Mouse (Mus musculus) urinary bladder, adult 18-20 months (tissue): Measurements from ENCODE around the gene Timm8a2.

ENCODE experiments used
- DNase-seq, 2 experiments: peaks; one replicate each; pipeline ENCODE4 v3.0.0; 2022; ENCODE audit warnings: low spot score in 2 of 2, mixed read lengths in 2 of 2

Gene Timm8a2

DNA sequence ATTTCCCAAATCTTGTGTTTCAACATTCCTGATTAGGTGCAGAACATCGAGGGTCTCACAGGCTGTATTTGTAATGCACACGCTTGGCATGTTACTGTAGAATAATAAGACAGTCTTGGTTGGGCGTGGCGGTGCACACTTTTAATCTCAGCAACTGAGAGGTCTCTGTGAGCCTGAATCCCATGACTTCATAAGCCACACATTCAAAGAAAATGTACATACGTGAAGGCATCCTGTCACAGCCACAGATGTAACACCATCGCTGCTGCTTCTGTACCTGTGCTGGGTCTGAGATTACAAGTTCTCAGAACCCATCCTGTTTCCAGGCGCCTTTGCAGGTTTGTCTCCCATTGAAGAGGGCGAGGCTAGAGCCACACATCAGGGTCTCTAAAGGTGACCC is 22.7 kb upstream of the Timm8a2 start:
- DNase-seq: no peak

- DNase-seq: no peak
Observed at GRCm38 (mm10) chr14:122012193-122012592, 22.3 kb upstream of the Timm8a2 start.

DNA sequence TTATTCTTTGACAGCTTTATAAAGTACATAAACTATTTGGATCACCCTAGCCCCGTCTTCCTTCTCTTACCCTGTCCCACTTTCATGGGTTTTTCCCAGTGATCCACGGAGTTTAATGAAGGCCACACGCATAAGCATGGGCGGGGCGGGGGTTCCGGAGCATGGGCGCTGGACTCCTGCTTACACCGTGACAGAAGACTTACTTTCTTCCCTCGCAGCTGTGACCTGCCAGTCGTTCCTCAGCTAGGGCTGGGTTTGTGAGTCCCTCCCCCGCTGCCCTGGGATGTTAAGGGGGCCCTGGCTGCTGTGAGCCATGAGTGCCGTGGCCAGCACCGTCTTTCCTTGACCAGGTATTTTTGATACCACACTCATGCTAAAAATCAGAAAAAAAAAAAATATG is 21.7 kb upstream of the Timm8a2 start:
- DNase-seq: no peak

DNA sequence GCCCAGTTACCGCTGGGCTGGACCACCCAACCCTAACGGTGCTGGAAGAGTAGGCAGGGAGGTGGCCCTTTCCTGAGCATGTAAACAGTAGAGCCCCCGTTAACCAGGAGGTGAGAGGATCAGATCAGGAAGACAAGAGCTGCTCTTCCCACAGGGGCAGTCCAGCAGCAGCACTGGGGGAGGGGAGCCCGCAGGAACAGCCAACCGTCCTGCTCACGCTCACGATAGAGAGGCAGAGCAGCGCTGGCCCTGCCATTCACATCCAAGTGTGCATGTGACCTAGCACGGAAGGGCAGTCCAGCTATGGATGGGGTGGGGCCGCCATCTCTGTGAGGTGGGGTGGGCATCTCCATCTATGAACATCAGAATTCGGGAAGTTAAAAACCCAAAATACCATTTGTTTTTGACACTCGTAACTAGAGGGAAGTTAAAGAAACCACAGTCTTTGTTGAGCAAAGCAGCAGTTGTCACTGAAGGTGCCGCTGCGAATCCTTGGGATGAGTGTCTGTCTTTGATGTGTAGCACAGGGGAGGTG is 21.0 kb upstream of the Timm8a2 start:
- DNase-seq: peak in 1 of 2 experiments; percentile 3

- DNase-seq: no peak
Observed at GRCm38 (mm10) chr14:122017958-122018357, 16.5 kb upstream of the Timm8a2 start.

- no peak for DNase-seq
Observed at GRCm38 (mm10) chr14:122019389-122019788, 15.1 kb upstream of the Timm8a2 start.

DNA sequence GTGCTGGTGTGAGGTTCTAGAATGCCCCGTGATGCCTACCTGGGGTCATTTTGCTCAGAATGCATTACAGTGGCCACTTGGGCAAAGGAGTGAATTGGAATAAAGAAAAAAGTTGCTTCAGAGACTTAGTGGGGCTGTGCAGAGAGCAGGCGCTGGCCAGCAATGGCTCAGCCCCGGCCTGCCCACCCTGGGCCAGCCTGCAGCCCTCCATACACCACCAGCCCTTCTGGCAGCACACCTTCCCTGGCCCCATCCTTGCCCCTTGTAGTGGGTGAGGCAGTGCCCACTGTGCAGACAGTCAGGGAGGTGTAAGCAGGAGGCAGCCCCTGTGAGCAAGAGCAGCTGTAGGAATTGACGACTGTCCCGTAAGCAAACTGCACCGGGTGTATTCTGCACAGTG is 13.9 kb upstream of the Timm8a2 start:
- no peak for DNase-seq

- DNase-seq: no peak
Observed at GRCm38 (mm10) chr14:122023054-122023453, 11.4 kb upstream of the Timm8a2 start.

DNA sequence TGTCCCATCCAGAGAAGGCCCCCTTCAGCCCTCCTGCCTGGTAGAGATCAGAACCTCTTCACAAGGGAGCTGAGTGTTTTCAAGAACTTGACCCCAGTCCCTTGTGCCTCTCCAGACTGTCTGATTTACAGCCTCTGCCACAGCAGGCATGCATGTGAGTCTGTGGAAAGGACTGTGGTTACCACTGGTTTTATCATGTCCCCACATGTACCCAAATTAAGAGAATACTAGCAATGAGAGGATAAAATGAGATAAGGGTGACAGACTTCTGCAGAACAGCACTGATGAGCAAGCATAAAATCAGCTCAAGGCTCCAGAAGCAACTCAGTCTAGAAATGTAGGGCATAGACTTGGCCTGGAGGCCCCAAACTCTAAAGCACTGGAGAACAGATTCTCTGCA is 10.5 kb upstream of the Timm8a2 start:
- no peak for DNase-seq

GRCm38 (mm10) chr14:122028926-122029745 is 5.3 kb upstream of the Timm8a2 start:
- no peak for DNase-seq

DNA sequence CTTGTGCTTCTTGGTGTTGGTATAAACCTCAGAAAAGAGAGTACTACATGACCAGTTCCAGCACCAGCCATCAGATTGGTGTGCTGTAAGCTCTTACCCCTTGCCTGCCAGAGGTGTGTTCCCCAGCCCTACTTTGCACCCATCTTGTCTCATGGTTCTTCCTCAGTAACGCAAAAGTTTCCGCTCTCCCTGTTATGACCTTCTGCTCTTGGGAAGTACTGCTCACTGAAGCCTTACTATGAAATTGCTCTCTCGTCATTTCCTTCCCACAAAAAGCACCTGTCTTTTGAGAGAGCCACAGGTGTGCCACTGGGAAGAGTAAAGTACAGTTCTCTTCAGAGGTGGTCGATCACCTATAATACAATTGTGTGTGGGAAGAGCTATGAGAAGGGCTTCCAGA is 4.6 kb upstream of the Timm8a2 start:
- no peak for DNase-seq

- no peak for DNase-seq
Observed at GRCm38 (mm10) chr14:122032045-122032444, 2.4 kb upstream of the Timm8a2 start.

DNA sequence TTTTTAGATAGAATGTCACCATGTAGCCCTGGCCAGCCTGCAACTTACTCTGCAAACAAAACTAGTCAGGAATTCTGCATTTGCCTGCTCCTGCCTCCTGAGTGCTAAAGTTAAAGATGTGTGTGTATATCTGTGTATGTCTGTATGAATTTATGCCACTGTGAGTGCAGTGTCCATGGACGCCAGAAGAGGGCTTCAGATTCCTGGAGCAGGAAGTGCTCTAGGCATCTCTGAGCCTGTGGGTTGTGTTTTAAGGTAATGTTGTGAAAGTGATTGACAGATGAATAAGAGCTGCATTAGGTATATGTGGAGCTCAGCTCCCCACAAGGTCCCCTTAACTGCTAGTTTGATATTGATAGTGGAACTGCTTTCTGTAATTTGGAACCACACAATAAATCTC is 707 bp downstream of the Timm8a2 start:
- no peak for DNase-seq

- no peak for DNase-seq
Observed at GRCm38 (mm10) chr14:122035860-122036259, 1.4 kb downstream of the Timm8a2 start.

GRCm38 (mm10) chr14:122038874-122039647 is 4.6 kb downstream of the Timm8a2 start:
- DNase-seq: no peak

DNA sequence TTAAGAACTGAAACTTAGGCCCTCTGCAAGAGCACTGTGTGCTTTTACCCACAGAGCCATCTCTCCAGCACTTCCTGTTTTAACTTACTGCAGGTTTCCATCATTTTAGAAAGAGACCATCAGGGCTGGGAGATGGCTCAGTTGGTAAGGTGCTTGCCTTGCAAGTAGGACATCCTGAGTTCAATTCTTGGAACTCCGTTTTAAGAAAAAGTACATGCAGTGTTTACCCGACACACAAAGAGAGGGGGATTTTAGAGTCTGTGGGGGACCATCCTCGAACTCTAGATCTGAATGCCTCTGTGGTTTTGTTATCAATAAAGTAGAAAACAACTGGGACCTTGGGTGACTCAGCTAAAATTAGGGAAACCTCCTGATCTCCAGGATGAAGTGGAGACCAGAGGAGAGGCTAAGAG is 6.9 kb downstream of the Timm8a2 start:
- no peak for DNase-seq

DNA sequence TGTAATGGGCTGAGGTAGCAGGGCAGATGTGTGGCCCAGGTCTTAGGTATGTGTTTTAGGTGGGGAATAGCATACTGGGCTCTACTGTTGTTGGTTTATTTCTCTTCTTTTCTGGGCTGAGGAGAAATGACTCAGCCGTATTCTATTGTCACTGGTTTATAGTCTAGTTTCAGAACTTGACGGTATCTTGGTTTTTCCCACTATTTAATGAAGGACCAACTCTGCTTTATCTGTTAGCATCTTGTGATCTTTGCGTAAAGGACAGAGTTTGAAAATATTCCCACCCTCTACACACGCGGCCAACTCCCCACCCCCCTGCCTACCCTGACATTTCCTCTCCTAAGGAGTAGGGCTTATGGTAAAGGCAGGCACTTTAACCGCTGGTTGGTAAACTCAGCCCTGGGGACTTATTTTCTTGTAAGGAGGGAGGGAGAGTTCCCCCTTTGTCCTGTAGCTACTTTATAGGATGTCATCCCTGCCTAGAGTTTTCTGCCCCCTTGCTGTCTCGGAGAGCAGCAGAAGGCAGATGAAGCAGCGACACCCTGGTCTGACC is 7.7 kb downstream of the Timm8a2 start:
- DNase-seq: no peak

- DNase-seq: no peak
Observed at GRCm38 (mm10) chr14:122047784-122048183, 13.3 kb downstream of the Timm8a2 start.

DNA sequence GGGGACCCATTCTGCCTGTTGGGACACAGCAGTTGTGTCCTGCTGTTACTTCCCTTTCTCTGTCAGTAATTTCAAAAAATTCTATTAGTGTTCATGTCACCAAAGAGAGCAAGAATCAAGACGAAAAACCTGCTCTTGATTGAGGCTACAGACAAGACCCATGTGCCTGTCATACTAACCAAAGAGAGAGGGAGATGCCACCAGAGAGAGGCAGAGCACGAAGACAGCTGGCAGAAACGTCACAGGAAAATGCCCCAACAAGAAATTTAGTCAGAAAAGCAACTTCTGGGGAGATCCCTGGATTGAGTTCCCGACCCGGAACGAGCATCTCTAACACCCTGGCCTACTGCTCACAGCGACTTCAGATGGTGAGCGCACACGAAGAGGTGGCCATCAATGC is 14.3 kb downstream of the Timm8a2 start:
- DNase-seq: no peak

DNA sequence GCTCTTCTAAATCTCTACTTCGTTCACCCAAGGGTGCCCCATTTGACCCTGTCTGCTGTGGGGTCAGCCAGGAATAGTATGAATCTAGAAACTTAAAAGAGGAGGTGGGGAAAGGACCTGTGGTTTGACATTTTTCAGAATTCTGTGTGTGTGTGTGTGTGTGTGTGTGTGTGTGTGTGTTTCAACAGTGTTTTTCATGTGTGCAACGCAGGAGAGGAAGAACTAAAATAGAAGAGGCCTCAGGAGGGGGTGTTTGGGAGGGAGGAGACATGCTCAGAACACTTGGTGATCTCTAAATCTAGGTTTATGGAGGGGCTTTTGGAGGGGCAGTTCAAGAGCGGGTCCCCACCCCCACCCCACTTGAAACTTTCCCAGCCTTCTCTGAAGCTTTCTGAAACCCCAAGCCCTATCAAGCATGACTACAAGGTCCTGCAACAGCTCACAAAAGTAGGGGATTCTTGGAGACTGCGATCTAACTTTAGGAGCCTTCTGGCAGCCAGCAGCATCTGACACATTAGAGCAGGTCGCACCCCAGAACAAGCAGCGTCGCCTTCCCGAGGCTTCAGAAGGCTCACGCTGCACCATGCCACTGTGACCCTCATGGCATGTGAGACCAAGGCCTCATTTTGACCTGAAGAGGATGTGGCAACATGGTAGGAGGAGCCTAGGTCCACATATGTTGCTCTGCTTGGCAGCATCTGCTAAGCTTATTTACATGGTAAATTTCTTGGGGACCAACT is 18.6 kb downstream of the Timm8a2 start:
- no peak for DNase-seq

- DNase-seq: no peak
Observed at GRCm38 (mm10) chr14:122056871-122057270, 22.4 kb downstream of the Timm8a2 start.

- DNase-seq: no peak
Observed at GRCm38 (mm10) chr14:122057941-122058346, 23.5 kb downstream of the Timm8a2 start.
